Mouse (Mus musculus) forebrain, embryonic 10.5 days (tissue): ENCODE measurements at regions not wholly inside any gene's neighbourhood (a gene's known extent, or its start where the extent isn't known, plus 50 kb on each side); places are given as distances from the start of the nearest gene placed in this dataset. TPM values are rescaled to one million over a fixed set of nuclear protein-coding genes. Genes with fewer than 3 reads are reported as not detected.

Source experiments
- DNase-seq: peaks from one replicate; pipeline ENCODE4 v3.0.0-alpha.2; 2017; ENCODE audit warnings: low spot score; ENCODE audit errors: extremely low spot score
- H3K27ac ChIP-seq: fragments of 300-500 bp; sonication (generic); 2 replicates; pipeline ENCODE4 v1.5.1; 2016; ENCODE audit warnings: mild to moderate bottlenecking
- H3K27me3 ChIP-seq: fragments of 300-500 bp; sonication (generic); 2 replicates; pipeline ENCODE4 v1.6.1; 2016; ENCODE audit warnings: mild to moderate bottlenecking; ENCODE audit not compliant: poor library complexity, severe bottlenecking
- H3K36me3 ChIP-seq: fragments of 300-500 bp; sonication (generic); replicated peaks from 2 replicates; pipeline ENCODE4 v1.6.1; 2016; ENCODE audit warnings: mild to moderate bottlenecking, moderate library complexity
- H3K4me1 ChIP-seq: fragments of 300-500 bp; sonication (generic); 2 replicates; pipeline ENCODE4 v1.6.1; 2016
- H3K4me3 ChIP-seq: fragments of 300-500 bp; sonication (generic); 2 replicates; pipeline ENCODE4 v1.5.1; 2016; ENCODE audit warnings: mild to moderate bottlenecking, moderate library complexity
- H3K9me3 ChIP-seq: fragments of 300-500 bp; sonication (generic); 2 replicates; pipeline ENCODE4 v1.6.1; 2016; ENCODE audit warnings: mild to moderate bottlenecking, moderate library complexity
- WGBS: fragments of 180-500 bp; shearing (Covaris S2); methylation state at CpG from one replicate; pipeline ENCODE4 v1.1.7; 2016; 5-methylcytosine and 5-hydroxymethylcytosine counted together
- microRNA counts: library from miRNA; unstranded; fragments of <30 nt; microRNA quantifications from one replicate; lab custom pipeline; 2017
- microRNA-seq: library from miRNA; unstranded; fragments of <30 nt; microRNA quantifications from one replicate; pipeline ENCODE4, GENCODE M21; 2017

GRCm38 (mm10) chr3:118510837-118511236, 51.1 kb upstream of the Dpyd start:
- Histone ChIP-seq H3K4me1 (0 out of 2 replicates have a peak, but pooled peaks cover 9% of the 10 kb centered on the region), H3K4me3 (no peak overlapping the region), H3K36me3 (no peaks in the 10 kb centered on the region), H3K9me3 (no peaks in the 10 kb centered on the region), H3K27ac (no peak overlapping the region), H3K27me3 (no peaks in the 10 kb centered on the region)
- no peak for DNase-seq
- WGBS = 78% methylated on average over 4 of the region's 4 CpGs

GRCm38 (mm10) chr3:118511969-118512368, 50.0 kb upstream of the Dpyd start:
- Histone ChIP-seq H3K36me3 (no peaks in the 10 kb centered on the region), H3K27ac (no peak overlapping the region), H3K4me1 (0 out of 2 replicates have a peak, but pooled peaks cover 12% of the 10 kb centered on the region), H3K27me3 (no peaks in the 10 kb centered on the region), H3K4me3 (no peak overlapping the region), H3K9me3 (no peaks in the 10 kb centered on the region)
- no peak for DNase-seq
- 79% methylated on average over 7 of the region's 7 CpGs for WGBS

MicroRNAs in the stretch of these regions (microRNA counts, 519-probe panel; counts per million panel counts)
- microRNA mmu-miR-137 (lab: Ali Mortazavi, UCI) = 4,678 counts per million, percentile 81 among the panel's probes with 10 or more counts

Small RNAs in the stretch of these regions (microRNA-seq; reads per million reads assigned to microRNA genes)
- gene Gm24155 (not detected), gene Mir137 (385 reads per million, percentile 63 among the genes with 10 or more reads in this experiment)
